Mouse (Mus musculus): ENCODE results near the gene Gm10318.

Gm10318 gene

DNA sequence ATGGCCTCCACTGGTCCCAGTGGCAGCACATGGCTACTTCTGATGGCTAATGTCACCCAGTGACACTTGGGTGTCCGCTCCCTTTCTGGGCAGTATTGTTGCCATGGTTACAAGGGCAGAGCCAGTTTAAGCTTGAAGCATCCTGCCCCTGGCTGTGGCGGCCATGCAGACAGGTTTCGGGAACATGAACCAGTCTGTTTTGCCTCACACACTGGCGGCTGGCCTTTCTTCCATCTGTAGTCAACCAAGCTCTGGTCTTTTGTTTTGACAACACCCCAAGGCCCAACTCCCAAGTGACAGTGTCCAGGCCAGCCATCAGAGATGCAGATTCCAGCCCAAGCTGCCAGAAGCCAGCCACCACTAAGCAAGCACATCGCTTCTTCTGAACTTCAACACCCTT is 42.9 kb downstream of the Gm10318 start:
- DNase-seq (ENCODE audit: low spot score) = no peak

DNA sequence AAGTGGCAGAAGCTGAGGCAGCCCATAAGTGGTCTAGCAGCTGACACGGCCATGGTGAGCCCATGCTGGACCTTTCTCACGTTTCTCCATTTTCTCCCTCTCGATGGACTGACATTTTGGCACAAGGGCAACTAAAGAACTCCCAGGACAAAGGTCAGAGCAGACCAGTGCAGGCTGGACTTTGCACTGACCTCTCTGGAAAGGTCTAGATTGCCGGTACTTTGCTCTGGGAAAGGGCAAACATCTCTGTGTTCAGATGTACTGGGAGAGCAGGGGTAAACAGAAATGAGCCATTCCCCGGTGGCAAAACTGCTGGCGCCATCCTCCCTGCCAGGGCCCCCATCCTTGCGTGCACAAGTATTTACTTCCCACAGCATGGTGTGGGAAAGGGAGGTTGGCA is 47.5 kb downstream of the Gm10318 start:
- no peak for DNase-seq (ENCODE audit: low spot score)

DNA sequence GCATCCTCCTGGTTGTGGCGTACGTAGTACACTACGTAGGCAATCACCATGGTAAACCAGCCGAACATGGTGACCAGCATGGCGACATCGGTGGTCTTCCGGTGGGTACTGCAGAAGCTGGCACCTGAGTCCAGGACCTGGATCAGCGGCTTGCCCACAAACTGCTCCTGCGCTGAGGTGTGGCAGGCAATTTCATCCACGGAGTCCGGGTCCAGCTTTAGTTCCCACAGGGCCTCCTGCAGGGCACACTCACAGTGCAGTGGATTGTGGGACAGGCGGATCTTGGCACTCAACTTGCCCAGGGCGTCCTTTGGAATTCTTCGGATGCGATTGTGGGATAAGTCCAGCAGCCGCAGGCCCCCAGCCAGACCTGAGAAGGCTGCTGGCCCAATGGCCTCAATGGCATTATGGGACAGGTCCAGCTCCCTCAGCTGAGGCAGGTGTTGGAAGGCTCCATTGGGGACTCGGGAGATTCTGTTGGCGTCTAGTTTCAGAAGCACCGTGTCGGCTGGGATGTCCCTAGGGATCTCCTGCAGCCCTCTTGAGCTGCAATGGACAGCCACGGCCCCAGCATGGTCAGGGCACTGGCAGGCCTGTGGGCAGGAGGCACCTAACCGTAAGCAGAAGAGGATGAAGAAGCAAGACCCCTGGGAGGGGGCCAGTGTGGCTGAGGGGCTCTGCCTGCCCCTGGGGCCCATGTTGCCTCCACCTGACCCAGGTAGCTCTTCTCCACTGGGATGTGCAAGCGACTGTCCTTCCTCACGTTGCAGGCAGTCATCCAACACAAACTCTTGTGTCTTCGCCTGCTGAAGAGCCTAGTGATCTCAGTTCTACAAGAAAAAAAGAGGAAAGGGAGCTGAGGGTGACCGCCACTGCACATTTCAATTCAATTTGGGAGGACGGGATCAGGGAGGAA is 48.5 kb downstream of the Gm10318 start:
- DNase-seq (ENCODE audit: low spot score) = no peak

DNA sequence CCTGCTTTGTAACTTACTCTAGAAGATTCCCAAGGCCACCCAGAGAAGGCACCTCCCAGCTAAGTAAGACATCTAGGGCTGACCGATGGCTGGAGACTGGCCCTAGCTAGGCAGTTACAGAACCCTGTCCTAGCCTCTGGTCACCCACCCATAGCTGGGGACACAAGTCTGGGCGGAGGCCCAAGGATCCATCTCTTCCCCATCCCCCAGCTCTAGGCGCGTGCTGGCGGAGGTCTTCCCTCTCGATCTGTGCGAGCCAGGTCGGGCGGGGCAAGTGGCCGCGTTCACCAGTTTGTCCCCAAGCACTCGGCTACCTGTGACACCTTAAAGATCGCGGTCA is 49.2 kb downstream of the Gm10318 start:
- no peak for DNase-seq (ENCODE audit: low spot score)

DNA sequence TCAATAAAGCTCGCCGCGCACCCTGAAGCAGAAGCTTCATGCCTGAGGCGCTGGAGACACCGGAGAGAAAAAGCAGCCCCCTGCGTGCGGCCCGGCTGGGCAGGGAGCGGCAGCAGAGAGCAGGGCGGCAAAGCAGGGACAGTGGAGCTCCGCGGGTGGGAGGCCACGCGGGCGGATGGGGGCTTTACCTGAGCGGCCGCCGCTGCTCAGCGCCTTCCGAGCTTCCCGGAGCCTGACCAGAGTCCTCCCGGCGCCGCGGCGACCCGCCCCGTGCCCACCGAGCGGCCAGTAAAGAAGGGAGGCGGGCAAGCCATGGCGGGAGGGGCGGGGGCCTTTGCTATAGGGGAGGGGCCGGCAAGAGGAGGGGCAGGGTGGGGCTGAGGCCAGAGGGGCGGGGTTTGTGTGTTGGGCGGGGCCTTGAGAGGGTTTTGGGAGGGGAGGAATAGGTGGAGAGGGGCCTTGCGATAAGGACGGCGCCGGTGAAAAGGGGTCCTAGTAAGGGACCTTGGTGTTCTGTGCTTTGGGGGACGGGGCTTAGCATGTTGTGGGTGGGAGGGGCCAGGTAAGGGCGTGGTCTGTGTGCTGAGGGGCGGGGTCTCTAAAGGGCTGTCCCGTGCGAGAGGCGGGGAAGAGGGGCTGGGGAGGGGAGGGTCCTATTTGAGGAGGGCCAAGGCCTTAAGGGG is 49.7 kb downstream of the Gm10318 start, which contains the start of gene Lrrc3:
Gene Lrrc3, minus strand, starts transcription at position 326 of the 683 bp plus-strand sequence.
- peak; percentile 81 for DNase-seq (ENCODE audit: low spot score)

DNA sequence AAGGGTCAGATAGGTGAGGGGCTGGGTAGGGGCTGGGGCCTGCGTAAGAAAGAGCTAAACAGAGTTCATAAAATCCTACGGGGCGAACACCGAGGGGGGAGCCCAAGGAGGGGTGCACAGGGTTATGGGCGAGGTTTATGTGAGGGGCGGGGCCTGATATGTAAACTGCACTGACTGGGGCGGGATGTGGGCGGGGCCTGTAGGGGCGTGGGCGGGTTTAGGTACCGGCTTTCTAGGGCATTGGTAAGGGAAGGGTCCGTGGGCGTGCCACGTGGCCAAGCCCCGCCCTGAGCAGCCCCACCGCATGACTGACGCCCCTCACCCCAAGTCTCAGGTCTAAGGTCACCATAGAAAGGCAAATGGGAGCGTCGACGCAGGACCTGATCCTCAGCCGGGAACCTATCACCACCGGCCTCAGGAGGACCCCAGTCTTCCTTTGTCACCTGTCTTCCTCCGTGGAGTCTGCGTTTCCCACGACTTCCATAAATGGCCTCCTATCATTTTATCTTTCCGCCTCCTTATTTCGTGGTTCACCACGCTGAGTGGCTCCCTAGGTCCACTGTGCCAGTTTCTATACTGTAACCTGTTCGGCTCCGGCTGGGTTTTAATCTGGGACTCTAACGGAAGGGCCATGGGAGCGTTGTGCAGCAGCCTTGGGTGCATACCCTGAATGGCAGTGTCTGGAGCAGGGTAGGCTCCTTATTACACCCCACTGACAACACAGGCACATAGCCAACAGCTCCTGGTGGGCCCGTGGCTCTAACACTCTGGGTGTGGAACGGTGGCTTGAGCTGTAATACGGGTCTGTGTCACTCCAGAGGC is 50.4 kb downstream of the Gm10318 start:
- DNase-seq (ENCODE audit: low spot score) = peak; percentile 75
